8 mouse cellular contexts compared by ENCODE assay signal in the genomic region with DNA sequence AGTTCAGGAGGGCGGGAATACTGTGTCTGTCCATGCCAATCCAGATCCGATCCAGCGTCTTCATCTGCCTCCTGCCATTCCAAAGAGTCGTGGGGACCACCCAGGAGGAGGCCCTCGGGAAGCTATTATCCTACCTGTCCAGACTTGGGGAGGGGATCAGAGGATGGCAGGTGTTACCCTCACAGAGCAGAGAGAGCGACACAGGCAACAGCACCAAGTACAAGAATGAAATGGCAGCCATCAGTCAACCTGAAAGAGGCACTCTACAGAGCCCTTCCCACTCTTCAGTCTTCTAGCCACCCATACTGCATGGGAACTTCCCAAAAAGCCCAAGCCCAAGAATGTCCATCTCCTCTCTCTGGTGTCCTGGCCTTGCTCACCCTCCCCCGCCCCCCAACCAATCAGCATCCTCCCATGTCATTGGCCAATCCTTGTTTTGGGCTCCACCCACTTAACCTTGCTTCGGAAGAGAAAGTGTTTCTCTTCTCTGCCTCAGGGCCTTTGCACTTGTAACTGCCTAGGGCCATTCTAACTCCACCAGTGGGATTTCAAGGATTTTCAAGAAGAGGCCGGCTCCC. TPM values are rescaled to one million over a fixed set of nuclear protein-coding genes. Genes with fewer than 3 reads are reported as not detected.
DNase-seq lines count a peak whose midpoint lies in the region; ATAC-seq lines count a peak whose summit lies in the region.

No protein-coding gene starts in this region.

- peak overlapping the region; percentile 71 for H3K4me3 ChIP-seq in kidney, embryonic 16.5 days (ENCODE audit: low read length)
- H3K4me3 ChIP-seq in embryonic facial prominence, embryonic 11.5 days (ENCODE audit: low read depth, low read length) = peak overlapping the region; percentile 64
- H3K4me3 ChIP-seq in limb, embryonic 10.5 days = peak overlapping the region; percentile 80
- peak overlapping the region; percentile 56 for H3K4me3 ChIP-seq in neural tube, embryonic 13.5 days

- H3K4me2 ChIP-seq in kidney, embryonic 16.5 days (replicated peaks; ENCODE audit: low read depth, low read length) = peak overlapping the region; percentile 92
- H3K4me2 ChIP-seq in embryonic facial prominence, embryonic 11.5 days (ENCODE audit: low read depth, low read length) = peak overlapping the region; percentile 97
- peak overlapping the region; percentile 98 for H3K4me2 ChIP-seq in neural tube, embryonic 13.5 days

- peaks cover 22% of the 10 kb centered on the region for H3K4me1 ChIP-seq in kidney, embryonic 16.5 days (ENCODE audit: insufficient read depth, low read length)
- H3K4me1 ChIP-seq in embryonic facial prominence, embryonic 11.5 days (ENCODE audit: control insufficient read depth, insufficient read depth, low read length) = peaks cover 12% of the 10 kb centered on the region
- peaks cover 33% of the 10 kb centered on the region for H3K4me1 ChIP-seq in limb, embryonic 10.5 days
- H3K4me1 ChIP-seq in neural tube, embryonic 13.5 days (replicated peaks) = peaks cover 23% of the 10 kb centered on the region

- no peaks in the 10 kb centered on the region for H3K9me3 ChIP-seq in kidney, embryonic 16.5 days (ENCODE audit: low read length)
- H3K9me3 ChIP-seq in embryonic facial prominence, embryonic 11.5 days (replicated peaks; ENCODE audit: control insufficient read depth, low read length) = no peaks in the 10 kb centered on the region
- no peaks in the 10 kb centered on the region for H3K9me3 ChIP-seq in limb, embryonic 10.5 days (replicated peaks)
- no peaks in the 10 kb centered on the region for H3K9me3 ChIP-seq in neural tube, embryonic 13.5 days

- H3K36me3 ChIP-seq in kidney, embryonic 16.5 days (ENCODE audit: insufficient read depth, low read length) = no peaks in the 10 kb centered on the region
- H3K36me3 ChIP-seq in embryonic facial prominence, embryonic 11.5 days (replicated peaks; ENCODE audit: control insufficient read depth, insufficient read depth, low read depth, low read length) = no peaks in the 10 kb centered on the region
- H3K36me3 ChIP-seq in limb, embryonic 10.5 days = no peaks in the 10 kb centered on the region
- H3K36me3 ChIP-seq in neural tube, embryonic 13.5 days = no peaks in the 10 kb centered on the region

- 24% methylated on average over 9 of the region's 9 CpGs for WGBS in kidney, embryonic 16.5 days
- 13% methylated on average over 9 of the region's 9 CpGs for WGBS in embryonic facial prominence, embryonic 11.5 days
- 13% methylated on average over 9 of the region's 9 CpGs for WGBS in limb, embryonic 10.5 days
- WGBS in neural tube, embryonic 13.5 days = 16% methylated on average over 9 of the region's 9 CpGs

- H3K27ac ChIP-seq in kidney, embryonic 16.5 days (ENCODE audit: low read length) = no peak overlapping the region
- no peak overlapping the region for H3K27ac ChIP-seq in embryonic facial prominence, embryonic 11.5 days (replicated peaks; ENCODE audit: low read depth, low read length)
- H3K27ac ChIP-seq in limb, embryonic 10.5 days = peak overlapping the region; percentile 56
- no peak overlapping the region for H3K27ac ChIP-seq in neural tube, embryonic 13.5 days (replicated peaks)

- peaks cover 21% of the 10 kb centered on the region for H3K27me3 ChIP-seq in kidney, embryonic 16.5 days (ENCODE audit: insufficient read depth, low read length)
- peaks cover 21% of the 10 kb centered on the region for H3K27me3 ChIP-seq in embryonic facial prominence, embryonic 11.5 days (ENCODE audit: control insufficient read depth, insufficient read depth, low read length)
- H3K27me3 ChIP-seq in limb, embryonic 10.5 days (ENCODE audit: low read depth, poor library complexity, severe bottlenecking) = peaks cover 68% of the 10 kb centered on the region
- peaks cover 64% of the 10 kb centered on the region for H3K27me3 ChIP-seq in neural tube, embryonic 13.5 days

- H3K9ac ChIP-seq in kidney, embryonic 16.5 days (replicated peaks; ENCODE audit: low read length) = peak overlapping the region; percentile 68; the same call in 1 of the 2 replicates
- peak overlapping the region; percentile 56; the same call in 1 of the 2 replicates for H3K9ac ChIP-seq in embryonic facial prominence, embryonic 11.5 days (replicated peaks; ENCODE audit: low read length)
- peak overlapping the region; percentile 69 for H3K9ac ChIP-seq in neural tube, embryonic 13.5 days

- no peak; the same call in 1 of the 2 replicates for ATAC-seq in kidney, embryonic 16.5 days (ENCODE audit: low FRiP score, low TSS enrichment)
- ATAC-seq in embryonic facial prominence, embryonic 11.5 days (replicated peaks; ENCODE audit: insufficient number of reproducible peaks, low FRiP score, low TSS enrichment, low read depth) = peak; percentile 49
- ATAC-seq in neural tube, embryonic 13.5 days (ENCODE audit: low read depth) = peak; percentile 37

- no peak for DNase-seq in kidney, postnatal 10 days
- no peak for DNase-seq in embryonic facial prominence, embryonic 11.5 days (ENCODE audit: low spot score)
- no peak for DNase-seq in limb, embryonic 10.5 days (ENCODE audit: low spot score)
- DNase-seq in urinary bladder, postnatal 36 days (ENCODE audit: low spot score in 2 of 2) = no peak
- no peak for DNase-seq in gastrocnemius, adult 8-10 months (ENCODE audit: low spot score in 2 of 2)
- DNase-seq in kidney, adult 11 months = no peak

RNA-seq across cellular contexts. Expression of a gene that starts 0.7 kb away (rescaled TPM):
- polyA plus RNA-seq in kidney, embryonic 16.5 days (2015; fragmentation: Nextera tagmentation; extraction: Ambion mirVana) = 0.51 and 1.1 TPM in 2 replicates
- polyA plus RNA-seq in embryonic facial prominence, embryonic 11.5 days (2014; fragmentation: Nextera tagmentation; extraction: Ambion mirVana) = 0.08 and 0.39 TPM in 2 replicates
- polyA plus RNA-seq in limb, embryonic 10.5 days (2016; fragmentation: Nextera tagmentation; extraction: Ambion mirVana) = 0.09 and 0.25 TPM in 2 replicates
- 0.28 and 0.32 TPM in 2 replicates for polyA plus RNA-seq in neural tube, embryonic 13.5 days (2015; fragmentation: Nextera tagmentation; extraction: Ambion mirVana)
- total RNA-seq in gastrocnemius, adult 8-10 months (2022) = 1 to 10 TPM; 2.9 to 5.0 (median 3.6) TPM

RNA-seq across cellular contexts. Expression of a gene that starts 22.2 kb away (rescaled TPM):
- 162 and 174 TPM in 2 replicates for polyA plus RNA-seq in kidney, embryonic 16.5 days (2015; fragmentation: Nextera tagmentation; extraction: Ambion mirVana)
- 188 and 190 TPM in 2 replicates for polyA plus RNA-seq in embryonic facial prominence, embryonic 11.5 days (2014; fragmentation: Nextera tagmentation; extraction: Ambion mirVana)
- polyA plus RNA-seq in limb, embryonic 10.5 days (2016; fragmentation: Nextera tagmentation; extraction: Ambion mirVana) = 215 and 255 TPM in 2 replicates
- 151 and 167 TPM in 2 replicates for polyA plus RNA-seq in neural tube, embryonic 13.5 days (2015; fragmentation: Nextera tagmentation; extraction: Ambion mirVana)
- 10 to 100 TPM; 57.5 to 66.9 (median 60.3) TPM for total RNA-seq in gastrocnemius, adult 8-10 months (2022)
